ENCODE assay signal across 34 mouse cellular contexts in the genomic region with DNA sequence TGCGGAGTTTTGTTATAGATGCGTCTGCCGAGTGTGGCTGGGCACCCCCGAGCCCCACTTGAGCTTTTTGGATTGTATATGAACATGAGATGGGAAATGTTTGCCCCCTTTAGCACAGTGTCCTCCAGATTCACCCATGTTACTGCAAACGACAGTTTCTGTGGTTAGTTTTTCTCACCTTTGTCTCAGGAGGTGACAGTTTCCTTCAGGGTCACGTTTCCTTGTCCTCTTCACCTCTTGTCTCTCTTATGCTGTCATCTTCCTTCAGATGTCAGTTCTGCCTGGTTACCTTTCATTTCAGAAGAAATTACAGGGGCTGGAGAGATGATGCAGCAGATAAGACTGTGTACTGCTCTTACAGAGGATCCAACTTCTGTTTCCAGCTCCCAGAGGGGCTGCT. TPM values are rescaled to one million over a fixed set of nuclear protein-coding genes. Genes with fewer than 3 reads are reported as not detected.
DNase-seq lines count a peak whose midpoint lies in the region; ATAC-seq and TF ChIP-seq lines count a peak whose summit lies in the region.
"Had no signal": no experiment of that assay in that cellular context is flagged by ENCODE, and none has a peak within 500 bp of the region (broad histone marks: within the 10 kb centered on the region; RNA-seq: fewer than 3 reads in every experiment).

No protein-coding gene starts in this region.

- H3K4me2 ChIP-seq in heart, embryonic 16.5 days (ENCODE audit: low read depth, low read length): no peak overlapping the region
- peak overlapping the region; percentile 44 for H3K4me2 ChIP-seq in CH12.LX (ENCODE audit: insufficient read depth, low read depth, poor library complexity, severe bottlenecking)
- H3K4me2 ChIP-seq: forebrain, embryonic 15.5 days; heart, embryonic 13.5 days; hindbrain, embryonic 12.5 days; limb, embryonic 15.5 days; liver, embryonic 13.5 days; midbrain, embryonic 13.5 days had no signal

- no peak for TF ChIP-seq RAD21 in CH12.LX (IDR thresholded peaks at IDR 0.05; ENCODE audit: low read depth, low read length)

- no peak for TF ChIP-seq CTCF in CH12.LX (conservative IDR thresholded peaks at IDR 0.05 in 1 of 2, IDR thresholded peaks at IDR 0.05 in 1 of 2; ENCODE audit: low read depth in 2 of 2, low read length in 2 of 2)

- in situ Hi-C loops in CH12.LX (cut with MboI; ENCODE audit: low pct_ligation_motif_present, low pct_unique_long_range_greater_than_20kb, low sequenced_read_pairs): loop anchor here (5.0 kb wide), 1 partner anchor 32 kb away; a partner anchor contains a TSS

- peaks cover 25% of the 10 kb centered on the region for H3K79me2 ChIP-seq in CH12.LX (replicated peaks; ENCODE audit: control insufficient read depth, extremely low read depth, insufficient read depth, poor library complexity, severe bottlenecking)

- TF ChIP-seq EP300 in CH12.LX (IDR thresholded peaks at IDR 0.05; ENCODE audit: low read length): no peak

- DNase-seq in heart, postnatal 14 days: no peak
- peak; percentile 80 for DNase-seq in CD4-positive helper T cell, adult 2 months (ENCODE audit: low read depth, low spot score)
- DNase-seq in CH12.LX (ENCODE audit: extremely low read depth): no peak
- DNase-seq in adrenal gland, postnatal 4 days (ENCODE audit: low spot score in 2 of 2): no peak
- no peak for DNase-seq in right cerebral cortex, adult 2 months (ENCODE audit: low spot score in 2 of 2)
- DNase-seq: adrenal gland, postnatal 25 days; cerebellum, adult 2 months; cerebellum, postnatal 25 days; gastrocnemius, postnatal 25 days; heart, adult 18-20 months; heart, postnatal 36 days; kidney, adult 9 months; kidney, postnatal 14 days; layer of hippocampus, adult 9-11 months; liver, embryonic 13.5 days; lung, adult 2 months; lung, postnatal 10 days; right cerebral cortex, adult 18-20 months had no signal

- WGBS in heart, embryonic 16.5 days: 68% methylated on average over 6 of the region's 6 CpGs

- H3K27me3 ChIP-seq in heart, embryonic 16.5 days (ENCODE audit: control insufficient read depth, insufficient read depth, low read length): no peaks in the 10 kb centered on the region
- no peaks in the 10 kb centered on the region for H3K27me3 ChIP-seq in CH12.LX (replicated peaks)
- H3K27me3 ChIP-seq: forebrain, embryonic 15.5 days; heart, embryonic 13.5 days; hindbrain, embryonic 12.5 days; limb, embryonic 15.5 days; liver, embryonic 13.5 days; midbrain, embryonic 13.5 days; Patski had no signal

- H3K27ac ChIP-seq in heart, embryonic 16.5 days (ENCODE audit: low read length): peak overlapping the region; percentile 59; the same call in 1 of the 2 replicates
- peak overlapping the region; percentile 55 for H3K27ac ChIP-seq in CH12.LX (ENCODE audit: insufficient read depth, low read depth)
- H3K27ac ChIP-seq: forebrain, embryonic 15.5 days; heart, embryonic 13.5 days; hindbrain, embryonic 12.5 days; hindbrain, postnatal 0 days; limb, embryonic 10.5 days; limb, embryonic 15.5 days; liver, embryonic 13.5 days; macrophage; midbrain, embryonic 13.5 days had no signal

- dilution Hi-C loops in CH12.LX (cut with MboI; ENCODE audit: extremely low pct_ligation_motif_present, extremely low pct_unique_long_range_greater_than_20kb, low sequenced_read_pairs): no loop called here

- TF ChIP-seq POLR2A in CH12.LX (IDR thresholded peaks at IDR 0.05; ENCODE audit: low read depth, low read length): no peak; the same call in 1 of the 2 replicates

- ATAC-seq in heart, embryonic 16.5 days (replicated peaks; ENCODE audit: extremely low read depth, insufficient read depth, low FRiP score): no peak
- ATAC-seq in inflammation-experienced regulatory T-cells, adult 6 months: peak; percentile 12
- ATAC-seq: forebrain, embryonic 15.5 days; hindbrain, postnatal 0 days; intestine, postnatal 0 days; midbrain, embryonic 13.5 days; Patski had no signal

- H3K9me3 ChIP-seq in heart, embryonic 16.5 days (replicated peaks; ENCODE audit: control insufficient read depth, low read length): no peaks in the 10 kb centered on the region
- H3K9me3 ChIP-seq in CH12.LX (replicated peaks; ENCODE audit: low read length): no peaks in the 10 kb centered on the region
- H3K9me3 ChIP-seq: forebrain, embryonic 15.5 days; heart, embryonic 13.5 days; hindbrain, embryonic 12.5 days; limb, embryonic 10.5 days; limb, embryonic 15.5 days; liver, embryonic 13.5 days; midbrain, embryonic 13.5 days had no signal

- no peaks in the 10 kb centered on the region; the same call in 1 of the 2 replicates for H3K36me3 ChIP-seq in heart, embryonic 16.5 days (ENCODE audit: control insufficient read depth, insufficient read depth)
- peaks cover 0 to 13% of the 10 kb centered on the region in 2 experiments for H3K36me3 ChIP-seq in CH12.LX (replicated peaks in 1 of 2; ENCODE audit: control insufficient read depth in 1 of 2, insufficient read depth in 1 of 2, low read length in 1 of 2)
- H3K36me3 ChIP-seq: forebrain, embryonic 15.5 days; heart, embryonic 13.5 days; hindbrain, embryonic 12.5 days; limb, embryonic 10.5 days; limb, embryonic 15.5 days; midbrain, embryonic 13.5 days had no signal

- intact Hi-C loops in heart, postnatal 14 days (cut with DNase I): no loop called here

- no peak overlapping the region for H3K9ac ChIP-seq in heart, embryonic 16.5 days (ENCODE audit: low read length)
- peak overlapping the region; percentile 52 for H3K9ac ChIP-seq in CH12.LX (ENCODE audit: insufficient read depth, low read depth)
- H3K9ac ChIP-seq: forebrain, embryonic 15.5 days; heart, embryonic 13.5 days; hindbrain, embryonic 12.5 days; limb, embryonic 15.5 days; liver, embryonic 13.5 days; midbrain, embryonic 13.5 days had no signal

- no peak overlapping the region for H3K4me3 ChIP-seq in heart, embryonic 16.5 days (ENCODE audit: low read length)
- no peak overlapping the region for H3K4me3 ChIP-seq in CH12.LX (replicated peaks in 1 of 3; ENCODE audit: low read depth in 2 of 3, low read length in 2 of 3, poor library complexity in 1 of 3)
- H3K4me3 ChIP-seq: forebrain, embryonic 15.5 days; heart, embryonic 13.5 days; hindbrain, embryonic 12.5 days; limb, embryonic 10.5 days; limb, embryonic 15.5 days; liver, embryonic 13.5 days; midbrain, embryonic 13.5 days had no signal

- H3K4me1 ChIP-seq in heart, embryonic 16.5 days (ENCODE audit: control insufficient read depth, insufficient read depth, low read length): no peaks in the 10 kb centered on the region
- H3K4me1 ChIP-seq in CH12.LX (ENCODE audit: control insufficient read depth in 1 of 2, insufficient read depth in 2 of 2): peaks cover 23 to 60% of the 10 kb centered on the region in 2 experiments
- H3K4me1 ChIP-seq: forebrain, embryonic 15.5 days; limb, embryonic 15.5 days had no signal

TF ChIP-seq in CH12.LX, 34 proteins besides CTCF, POLR2A, EP300 and RAD21 (continues in another document):
- peak; percentile 60; the same call in 1 of the 2 replicates for TF ChIP-seq MXI1 (IDR thresholded peaks at IDR 0.05; ENCODE audit: low read depth, low read length)
- TF ChIP-seq BHLHE40 (IDR thresholded peaks at IDR 0.05; ENCODE audit: low read depth, low read length): peak; percentile 88
- TF ChIP-seq USF2 (conservative IDR thresholded peaks at IDR 0.05; ENCODE audit: low read depth, low read length): no peak
- TF ChIP-seq ETS1 (conservative IDR thresholded peaks at IDR 0.05; ENCODE audit: low read depth, low read length): peak; percentile 43; the same call in 1 of the 2 replicates
- TF ChIP-seq MAX (IDR thresholded peaks at IDR 0.05; ENCODE audit: low read length): no peak
- no peak for TF ChIP-seq CHD2 (IDR thresholded peaks at IDR 0.05; ENCODE audit: low read length)

RNA-seq across cellular contexts. Expression of a gene that starts 3.8 kb away (rescaled TPM):
- polyA plus RNA-seq in heart, embryonic 16.5 days (2015; fragmentation: Nextera tagmentation; extraction: Ambion mirVana): 8.6 and 17.5 TPM in 2 replicates
- 1 to 10 TPM; 4.2 to 6.4 TPM for total RNA-seq in heart, postnatal 14 days (2021)
- total RNA-seq in CH12.LX (2012; rRNA removed) (31.0 and 38.5 TPM in 2 replicates), CH12.LX (2014; rRNA removed) (75.1 and 83.9 TPM in 2 replicates)
- 43.4 and 46.1 TPM in 2 replicates for polyA plus RNA-seq in CH12.LX (2012; ENCODE audit: insufficient read length, low read depth)
- polyA plus RNA-seq in inflammation-experienced regulatory T-cells, adult 6 months (2017; shearing (Covaris generic)): 100 to 1,000 TPM; 236 to 293 (median 290) TPM
- total RNA-seq in adrenal gland, postnatal 4 days (2021): 1 to 10 TPM; 7.2 to 9.3 TPM

RNA-seq across cellular contexts. Expression of a gene that starts 4.6 kb away (rescaled TPM):
- 35.8 and 37.0 TPM in 2 replicates for polyA plus RNA-seq in heart, embryonic 16.5 days (2015; fragmentation: Nextera tagmentation; extraction: Ambion mirVana)
- 10 to 100 TPM; 32.2 to 42.6 TPM for total RNA-seq in heart, postnatal 14 days (2021)
- 113 and 144 TPM in 2 replicates for total RNA-seq in CH12.LX (2012; rRNA removed)
- total RNA-seq in CH12.LX (2014; rRNA removed): 264 and 316 TPM in 2 replicates
- polyA plus RNA-seq in CH12.LX (2012; ENCODE audit: insufficient read length, low read depth): 203 and 274 TPM in 2 replicates
- 1,000 to 10,000 TPM; 1,788 to 2,089 (median 1,869) TPM for polyA plus RNA-seq in inflammation-experienced regulatory T-cells, adult 6 months (2017; shearing (Covaris generic))
- total RNA-seq in adrenal gland, postnatal 4 days (2021): 10 to 100 TPM; 40.8 to 48.9 TPM

RNA-seq across cellular contexts. Expression of a gene that starts 28.3 kb away (rescaled TPM):
- 42.5 and 46.8 TPM in 2 replicates for polyA plus RNA-seq in heart, embryonic 16.5 days (2015; fragmentation: Nextera tagmentation; extraction: Ambion mirVana)
- 10 to 100 TPM; 48.0 to 53.9 TPM for total RNA-seq in heart, postnatal 14 days (2021)
- 78.1 and 88.9 TPM in 2 replicates for total RNA-seq in CH12.LX (2012; rRNA removed)
- 128 and 158 TPM in 2 replicates for total RNA-seq in CH12.LX (2014; rRNA removed)
- polyA plus RNA-seq in CH12.LX (2012; ENCODE audit: insufficient read length, low read depth): 87.9 and 97.2 TPM in 2 replicates
- 1,000 to 10,000 TPM; 1,024 to 1,390 (median 1,261) TPM for polyA plus RNA-seq in inflammation-experienced regulatory T-cells, adult 6 months (2017; shearing (Covaris generic))
- total RNA-seq in adrenal gland, postnatal 4 days (2021): 10 to 100 TPM; 70.3 to 72.9 TPM
- total RNA-seq: MEL had no signal
- polyA plus RNA-seq: Patski had no signal

RNA-seq across cellular contexts. Expression of a gene that starts 32.7 kb away (rescaled TPM):
- polyA plus RNA-seq in heart, embryonic 16.5 days (2015; fragmentation: Nextera tagmentation; extraction: Ambion mirVana): 1.9 and 2.4 TPM in 2 replicates
- 10 to 100 TPM in 1 of 2 experiments, 1 to 10 TPM in 1; 8.6 to 11.0 TPM for total RNA-seq in heart, postnatal 14 days (2021)
- total RNA-seq in CH12.LX (2012; rRNA removed) (27.9 and 28.5 TPM in 2 replicates), CH12.LX (2014; rRNA removed) (27.5 and 36.8 TPM in 2 replicates)
- polyA plus RNA-seq in CH12.LX (2012; ENCODE audit: insufficient read length, low read depth): 21.6 and 22.1 TPM in 2 replicates
- polyA plus RNA-seq in inflammation-experienced regulatory T-cells, adult 6 months (2017; shearing (Covaris generic)): 100 to 1,000 TPM; 134 to 165 (median 146) TPM
- 10 to 100 TPM; 10.8 to 12.0 TPM for total RNA-seq in adrenal gland, postnatal 4 days (2021)
- total RNA-seq: MEL had no signal

RNA-seq across cellular contexts. Expression of a gene that starts 38.7 kb away (rescaled TPM):
- polyA plus RNA-seq in heart, embryonic 16.5 days (2015; fragmentation: Nextera tagmentation; extraction: Ambion mirVana): 2.3 and 5.2 TPM in 2 replicates
- 1 to 10 TPM; 3.5 to 7.9 TPM for total RNA-seq in heart, postnatal 14 days (2021)
- 10.0 and 12.0 TPM in 2 replicates for total RNA-seq in CH12.LX (2012; rRNA removed)
- 8.0 and 8.8 TPM in 2 replicates for total RNA-seq in CH12.LX (2014; rRNA removed)
- polyA plus RNA-seq in CH12.LX (2012; ENCODE audit: insufficient read length, low read depth): 22.7 and 46.9 TPM in 2 replicates
- 10 to 100 TPM; 58.9 to 85.2 (median 59.9) TPM for polyA plus RNA-seq in inflammation-experienced regulatory T-cells, adult 6 months (2017; shearing (Covaris generic))
- 1 to 10 TPM; 2.8 to 6.3 TPM for total RNA-seq in adrenal gland, postnatal 4 days (2021)
- total RNA-seq: gastrocnemius, postnatal 25 days; hindbrain, postnatal 0 days; left cerebral cortex, postnatal 10 days; megakaryocyte-erythroid progenitor cell, adult 5-6 weeks; MEL had no signal
- polyA plus RNA-seq: embryonic facial prominence, embryonic 11.5 days; forebrain, embryonic 15.5 days; hindbrain, postnatal 0 days; macrophage; midbrain, embryonic 13.5 days; Patski had no signal
